Mouse (Mus musculus): ENCODE results near the gene Mafb.

The Mafb gene

GRCm38 (mm10) chr2:160325105-160325644 is 41.7 kb downstream of the Mafb start:
- DNase-seq: no peak

- no peak for DNase-seq
Measured at GRCm38 (mm10) chr2:160321829-160322228, 45.0 kb downstream of the Mafb start.

GRCm38 (mm10) chr2:160318255-160318654 is 48.6 kb downstream of the Mafb start:
- DNase-seq: no peak

Data from thymus, postnatal 25 days (tissue).